Mouse (Mus musculus) kidney, embryonic 16.5 days (tissue): ENCODE data around the gene Eid3. TPM values are rescaled to one million over a fixed set of nuclear protein-coding genes. Genes with fewer than 3 reads are reported as not detected.

Experiments used
- ATAC-seq: fragments of 200-750 bp; cut with Nextera tagmentation; 2 replicates; pipeline ENCODE4 v1.8.0; 2017; ENCODE audit warnings: moderate TSS enrichment; ENCODE audit not compliant: low FRiP score, low TSS enrichment
- H3K27ac ChIP-seq: fragments of 300-500 bp; sonication (generic); 2 replicates; pipeline ENCODE4 v1.5.1; 2014; ENCODE audit warnings: low read length
- H3K27me3 ChIP-seq: fragments of 300-500 bp; sonication (generic); 2 replicates; pipeline ENCODE4 v1.6.1; 2014; ENCODE audit warnings: low read length, control low read depth, mixed read lengths; ENCODE audit not compliant: insufficient read depth
- H3K36me3 ChIP-seq: fragments of 300-500 bp; sonication (generic); 2 replicates; pipeline ENCODE4 v1.6.1; 2014; ENCODE audit warnings: low read length, control low read depth, mixed read lengths; ENCODE audit not compliant: insufficient read depth
- H3K4me1 ChIP-seq: fragments of 300-500 bp; sonication (generic); 2 replicates; pipeline ENCODE4 v1.6.1; 2014; ENCODE audit warnings: low read length, control low read depth, mixed read lengths; ENCODE audit not compliant: insufficient read depth
- H3K4me2 ChIP-seq: fragments of 300-500 bp; sonication (generic); replicated peaks from 2 replicates; pipeline ENCODE4 v1.6.1; 2014; ENCODE audit warnings: low read depth, low read length
- H3K4me3 ChIP-seq: fragments of 300-500 bp; sonication (generic); 2 replicates; pipeline ENCODE4 v1.5.1; 2014; ENCODE audit warnings: mild to moderate bottlenecking, low read length
- H3K9ac ChIP-seq: fragments of 300-500 bp; sonication (generic); replicated peaks from 2 replicates; pipeline ENCODE4 v1.6.1; 2014; ENCODE audit warnings: low read length
- H3K9me3 ChIP-seq: fragments of 300-500 bp; sonication (generic); 2 replicates; pipeline ENCODE4 v1.6.1; 2016; ENCODE audit warnings: low read length, control low read depth
- WGBS: fragments of 180-500 bp; shearing (Covaris S2); extraction: QIAGEN DNeasy Blood & Tissue Kit; methylation state at CpG from one replicate; pipeline ENCODE4 v1.1.7; 2014; 5-methylcytosine and 5-hydroxymethylcytosine counted together
- polyA plus RNA-seq: library from polyadenylated mRNA; unstranded; fragments of >200 nt; fragmentation: Nextera tagmentation; extraction: Ambion mirVana; gene quantifications from 2 replicates; pipeline ENCODE4 v1.2.1, GENCODE M21; 2015

Gene Eid3
- polyA plus RNA-seq, 1 experiment from 2014 or later, result 0.16 TPM

GRCm38 (mm10) chr10:82859533-82859915 is 6.9 kb upstream of the Eid3 start:
- H3K27ac ChIP-seq, result peak overlapping the region; percentile 97
- H3K4me1 ChIP-seq, result peaks cover 30% of the 10 kb centered on the region
- peak overlapping the region; percentile 86 for H3K9ac ChIP-seq
- H3K4me3 ChIP-seq, result peak overlapping the region; percentile 87
- ATAC-seq, result peak; percentile 60
- H3K9me3 ChIP-seq, result no peaks in the 10 kb centered on the region
- no peaks in the 10 kb centered on the region for H3K27me3 ChIP-seq
- under 1% methylated on average over 8 of the region's 8 CpGs for WGBS
- peak overlapping the region; percentile 62 for H3K4me2 ChIP-seq
- H3K36me3 ChIP-seq, result peaks cover 12% of the 10 kb centered on the region

DNA sequence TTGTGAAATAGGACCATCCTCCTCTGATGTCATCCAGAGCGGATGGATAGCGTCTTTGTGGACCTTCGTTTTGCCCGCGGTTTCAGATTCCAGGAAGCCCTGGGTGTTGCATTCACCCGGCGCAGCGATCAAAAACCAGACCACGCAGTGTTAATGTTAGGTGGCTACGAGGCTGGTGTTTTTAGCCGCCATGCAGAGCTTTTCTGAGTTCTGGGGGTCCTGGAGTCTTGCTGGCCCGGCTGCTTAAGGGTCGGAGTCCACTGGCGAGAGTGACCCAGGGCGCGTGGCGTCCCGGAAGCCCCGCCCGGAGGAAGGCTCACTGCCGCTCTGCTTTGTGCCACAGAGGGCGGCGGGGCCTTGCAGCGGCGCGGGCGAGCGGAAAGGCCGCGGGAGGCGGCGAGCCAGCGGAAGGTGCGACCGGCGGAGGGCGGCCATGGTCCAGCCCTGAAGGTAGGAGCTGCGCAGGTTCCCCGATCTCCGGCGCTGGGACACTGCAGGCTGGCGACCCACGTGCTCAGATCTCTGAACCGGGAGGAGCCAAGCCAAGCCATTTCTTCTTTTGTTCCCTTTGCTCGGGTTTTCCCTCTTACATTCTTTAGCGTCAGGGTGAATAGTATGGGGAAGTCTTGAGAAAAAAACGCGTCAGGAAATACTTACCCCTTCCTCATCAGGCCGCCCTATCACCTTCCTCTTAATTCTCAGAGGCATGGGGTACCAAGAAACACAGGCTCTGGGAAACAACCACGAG is 6.1 kb upstream of the Eid3 start:
- H3K36me3 ChIP-seq, result peaks cover 16% of the 10 kb centered on the region
- under 1% methylated on average over 50 of the region's 50 CpGs for WGBS
- peaks cover 30% of the 10 kb centered on the region for H3K4me1 ChIP-seq
- H3K27me3 ChIP-seq, result no peaks in the 10 kb centered on the region
- H3K9ac ChIP-seq, result peak overlapping the region; percentile 89
- H3K4me2 ChIP-seq, result peak overlapping the region; percentile 62
- peak overlapping the region; percentile 87 for H3K4me3 ChIP-seq
- no peaks in the 10 kb centered on the region for H3K9me3 ChIP-seq
- H3K27ac ChIP-seq, result peak overlapping the region; percentile 97
- peak; percentile 72 for ATAC-seq

- Histone ChIP-seq H3K27ac (peak overlapping the region; percentile 97), H3K4me1 (peaks cover 35% of the 10 kb centered on the region), H3K27me3 (no peaks in the 10 kb centered on the region), H3K9ac (peak overlapping the region; percentile 89), H3K9me3 (no peaks in the 10 kb centered on the region), H3K4me2 (peak overlapping the region; percentile 62), H3K36me3 (peaks cover 16% of the 10 kb centered on the region), H3K4me3 (peak overlapping the region; percentile 87)
- ATAC-seq, result no peak
- WGBS, result 4% methylated on average over 8 of the region's 8 CpGs
These were observed 5.5 kb upstream of the Eid3 start for GRCm38 (mm10) chr10:82860929-82861315.

- H3K9ac ChIP-seq, result 0 out of 2 replicates have a peak overlapping the region, but pooled peaks have one; percentile 22
- peaks cover 20% of the 10 kb centered on the region for H3K36me3 ChIP-seq
- ATAC-seq, result no peak
- H3K27me3 ChIP-seq, result no peaks in the 10 kb centered on the region
- H3K4me1 ChIP-seq, result peaks cover 46% of the 10 kb centered on the region
- no peak overlapping the region for H3K4me2 ChIP-seq
- 58% methylated on average over 5 of the region's 5 CpGs for WGBS
- H3K4me3 ChIP-seq, result no peak overlapping the region
- no peaks in the 10 kb centered on the region for H3K9me3 ChIP-seq
- no peak overlapping the region; the same call in 1 of the 2 replicates for H3K27ac ChIP-seq
These were observed 3.2 kb upstream of the Eid3 start for GRCm38 (mm10) chr10:82863106-82863680.

DNA sequence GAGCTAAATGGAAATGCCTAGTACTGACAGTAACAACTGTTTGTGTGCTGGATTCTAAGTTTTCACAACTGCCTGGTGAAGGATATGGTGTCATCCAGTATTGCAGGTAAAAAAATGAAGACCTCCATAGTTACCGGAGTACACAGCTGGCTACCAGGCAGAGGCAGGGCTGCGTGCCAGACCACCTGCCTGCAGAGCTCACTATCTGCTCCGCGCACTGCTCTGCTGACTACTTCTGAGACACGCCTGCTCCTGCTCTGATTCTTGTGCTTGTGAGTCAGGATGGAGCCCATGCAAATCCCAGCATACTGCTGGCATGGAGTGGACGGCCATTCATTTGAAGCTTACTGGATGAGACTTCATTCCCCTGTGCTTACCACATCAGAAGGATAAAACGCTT is 2.6 kb upstream of the Eid3 start:
- Histone ChIP-seq H3K27ac (no peak overlapping the region), H3K9me3 (no peaks in the 10 kb centered on the region), H3K4me2 (no peak overlapping the region), H3K9ac (no peak overlapping the region), H3K4me1 (peaks cover 41% of the 10 kb centered on the region), H3K4me3 (no peak overlapping the region), H3K27me3 (no peaks in the 10 kb centered on the region), H3K36me3 (peaks cover 20% of the 10 kb centered on the region)
- ATAC-seq, result no peak
- 89% methylated on average over 7 of the region's 7 CpGs for WGBS

DNA sequence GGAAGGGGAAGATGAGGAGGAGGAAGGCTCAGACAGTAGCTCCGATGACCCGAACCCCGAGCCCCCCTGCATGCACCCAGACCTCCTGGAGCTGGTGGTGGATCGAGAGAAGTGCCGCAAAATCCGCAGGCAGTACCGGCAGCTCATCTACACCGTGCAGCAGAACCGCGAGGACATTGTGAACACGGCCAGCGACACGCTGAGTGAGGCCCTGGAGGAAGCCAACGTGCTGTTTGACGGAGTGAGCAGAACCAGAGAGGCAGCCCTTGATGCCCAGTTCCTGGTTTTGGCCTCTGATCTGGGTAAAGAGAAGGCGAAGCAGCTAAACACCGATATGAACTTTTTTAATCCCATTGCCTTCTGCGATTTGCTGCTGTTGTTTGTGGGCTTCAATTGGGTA is 406 bp downstream of the Eid3 start:
- peaks cover 28% of the 10 kb centered on the region for H3K36me3 ChIP-seq
- no peak overlapping the region for H3K9ac ChIP-seq
- no peaks in the 10 kb centered on the region for H3K9me3 ChIP-seq
- WGBS, result 81% methylated on average over 18 of the region's 18 CpGs
- no peak overlapping the region for H3K27ac ChIP-seq
- peaks cover 35% of the 10 kb centered on the region for H3K4me1 ChIP-seq
- no peak overlapping the region for H3K4me3 ChIP-seq
- no peak overlapping the region for H3K4me2 ChIP-seq
- ATAC-seq, result no peak
- H3K27me3 ChIP-seq, result no peaks in the 10 kb centered on the region

DNA sequence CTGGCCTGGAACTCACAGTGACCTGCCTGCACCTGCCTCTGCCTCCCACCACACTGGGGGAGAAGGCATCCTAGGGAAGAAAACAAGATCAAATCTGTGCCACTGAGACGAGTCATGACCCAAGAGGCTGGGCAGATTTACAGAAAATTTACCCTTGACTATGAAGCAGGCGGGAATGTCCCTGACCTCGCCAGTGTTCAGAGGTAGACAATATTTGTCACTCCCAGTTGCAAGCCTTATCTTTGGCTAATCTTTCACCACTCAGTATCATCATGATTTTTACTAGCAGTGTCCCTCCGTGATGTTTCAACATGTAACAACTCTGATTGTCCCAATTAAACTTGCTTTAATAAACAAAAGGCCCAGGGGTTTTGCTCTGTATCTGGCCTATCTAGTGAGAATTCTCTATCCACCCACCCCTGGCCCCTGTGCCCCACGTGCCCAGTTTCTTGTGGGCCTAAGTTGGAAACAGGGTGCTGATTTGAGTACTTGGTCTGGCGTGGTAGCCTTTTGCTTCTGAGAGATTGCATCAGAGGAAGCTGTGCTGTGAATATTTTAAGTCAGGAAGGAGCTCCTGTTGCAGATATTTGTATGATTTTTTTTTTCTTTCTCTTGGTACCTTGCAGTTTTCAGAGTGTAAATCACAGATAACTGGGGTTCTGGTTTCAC is 2.1 kb downstream of the Eid3 start:
- Histone ChIP-seq H3K9ac (0 out of 2 replicates have a peak overlapping the region, but pooled peaks have one; percentile 14), H3K4me1 (peaks cover 18% of the 10 kb centered on the region), H3K36me3 (peaks cover 26% of the 10 kb centered on the region), H3K27me3 (no peaks in the 10 kb centered on the region), H3K27ac (no peak overlapping the region), H3K4me2 (no peak overlapping the region), H3K9me3 (no peaks in the 10 kb centered on the region), H3K4me3 (no peak overlapping the region)
- WGBS, result 75% methylated on average over 6 of the region's 6 CpGs
- ATAC-seq, result no peak

GRCm38 (mm10) chr10:82875446-82875845 is 9.0 kb downstream of the Eid3 start:
- no peak overlapping the region for H3K4me2 ChIP-seq
- no peak overlapping the region for H3K9ac ChIP-seq
- peaks cover 57% of the 10 kb centered on the region for H3K36me3 ChIP-seq
- no peak overlapping the region for H3K27ac ChIP-seq
- no peaks in the 10 kb centered on the region for H3K27me3 ChIP-seq
- H3K4me3 ChIP-seq, result no peak overlapping the region
- ATAC-seq, result no peak
- H3K9me3 ChIP-seq, result no peaks in the 10 kb centered on the region
- H3K4me1 ChIP-seq, result no peaks in the 10 kb centered on the region
- WGBS, result 91% methylated on average over 10 of the region's 10 CpGs

- H3K9me3 ChIP-seq, result no peaks in the 10 kb centered on the region
- ATAC-seq, result no peak
- no peaks in the 10 kb centered on the region for H3K27me3 ChIP-seq
- no peak overlapping the region for H3K4me3 ChIP-seq
- no peak overlapping the region for H3K9ac ChIP-seq
- WGBS, result 84% methylated on average over 16 of the region's 16 CpGs
- H3K27ac ChIP-seq, result no peak overlapping the region
- no peaks in the 10 kb centered on the region for H3K4me1 ChIP-seq
- H3K4me2 ChIP-seq, result no peak overlapping the region
- peaks cover 62% of the 10 kb centered on the region for H3K36me3 ChIP-seq
These were observed 9.8 kb downstream of the Eid3 start for GRCm38 (mm10) chr10:82876076-82876796.
